In the genomic region with DNA sequence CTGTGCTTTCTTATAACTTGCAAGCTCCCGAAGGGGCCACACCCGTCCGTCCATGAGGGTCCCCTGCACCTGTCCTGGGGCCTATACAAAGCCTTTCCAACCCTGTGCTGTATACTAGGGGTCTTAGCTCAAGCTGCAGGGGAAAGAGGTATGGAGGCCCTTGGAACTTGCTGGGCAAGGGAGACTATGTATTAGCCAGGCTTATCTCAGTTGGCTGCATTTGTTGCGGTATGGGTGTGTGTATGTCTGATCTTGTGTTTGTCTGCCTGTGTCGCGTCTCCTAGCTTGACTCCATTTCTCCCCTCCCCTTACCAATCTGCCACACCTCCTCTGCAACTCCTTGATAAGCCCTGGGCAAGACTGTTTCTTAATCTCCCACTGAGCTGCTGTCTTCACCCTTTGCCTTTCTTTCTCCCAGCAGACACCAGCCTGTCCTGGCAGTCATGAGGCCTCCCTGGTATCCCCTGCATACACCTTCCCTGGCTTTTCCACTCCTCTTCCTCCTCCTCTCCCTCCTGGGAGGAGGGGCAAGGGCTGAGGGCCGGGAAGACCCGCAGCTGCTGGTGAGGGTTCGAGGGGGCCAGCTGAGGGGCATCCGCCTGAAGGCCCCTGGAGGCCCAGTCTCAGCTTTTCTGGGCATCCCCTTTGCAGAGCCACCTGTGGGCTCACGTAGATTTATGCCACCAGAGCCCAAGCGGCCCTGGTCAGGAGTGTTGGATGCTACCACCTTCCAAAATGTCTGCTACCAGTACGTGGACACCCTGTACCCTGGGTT, we compare ENCODE assay signal across 8 mouse cellular contexts. TPM values are rescaled to one million over a fixed set of nuclear protein-coding genes. Genes with fewer than 3 reads are reported as not detected.
A peak's percentile ranks its signal among the peaks of the same experiment; 100 is the strongest.
DNase-seq lines count a peak whose midpoint lies in the region; ATAC-seq and TF ChIP-seq lines count a peak whose summit lies in the region.

No protein-coding gene starts in this region.

- H3K4me2 ChIP-seq in lung, embryonic 15.5 days, result peak overlapping the region; percentile 78; the same call in 1 of the 2 replicates
- peak overlapping the region; percentile 100 for H3K4me2 ChIP-seq in liver, embryonic 14.5 days (ENCODE audit: low read depth)
- peak overlapping the region; percentile 69 for H3K4me2 ChIP-seq in stomach, embryonic 15.5 days

- no peak for TF ChIP-seq CTCF in liver, embryonic 14.5 days (IDR thresholded peaks at IDR 0.05; ENCODE audit: low read depth)

- peaks cover 33% of the 10 kb centered on the region for H3K4me1 ChIP-seq in lung, embryonic 15.5 days
- peaks cover 28 to 42% of the 10 kb centered on the region in 2 experiments for H3K4me1 ChIP-seq in liver, embryonic 14.5 days (replicated peaks; ENCODE audit: control insufficient read depth in 2 of 2, insufficient read depth in 2 of 2, low read length in 1 of 2)
- H3K4me1 ChIP-seq in stomach, embryonic 15.5 days, result peaks cover 37% of the 10 kb centered on the region

- H3K36me3 ChIP-seq in lung, embryonic 15.5 days, result no peaks in the 10 kb centered on the region
- no peaks in the 10 kb centered on the region for H3K36me3 ChIP-seq in liver, embryonic 14.5 days (replicated peaks; ENCODE audit: control insufficient read depth, insufficient read depth, low read depth)
- no peaks in the 10 kb centered on the region for H3K36me3 ChIP-seq in stomach, embryonic 15.5 days

- ATAC-seq in lung, embryonic 15.5 days (ENCODE audit: borderline replicate concordance, extremely low read depth, low FRiP score, low TSS enrichment), result no peak
- peak; percentile 53 for ATAC-seq in erythroid progenitor cell, adult 5-6 weeks (replicated peaks; ENCODE audit: low FRiP score, poor library complexity, severe bottlenecking)
- peak; percentile 78 for ATAC-seq in liver, embryonic 14.5 days (ENCODE audit: insufficient read depth)
- ATAC-seq in stomach, embryonic 15.5 days (ENCODE audit: insufficient read depth, low FRiP score, low read depth), result peak; percentile 52

- peak overlapping the region; percentile 38; the same call in 1 of the 2 replicates for H3K4me3 ChIP-seq in lung, embryonic 15.5 days
- H3K4me3 ChIP-seq in liver, embryonic 14.5 days (ENCODE audit: insufficient read depth in 1 of 2, low read depth in 2 of 2, low read length in 2 of 2), result peak overlapping the region; percentile 82 to 91
- peak overlapping the region; percentile 43; the same call in 1 of the 2 replicates for H3K4me3 ChIP-seq in stomach, embryonic 15.5 days (replicated peaks)

- H3K27me3 ChIP-seq in lung, embryonic 15.5 days, result peaks cover 44% of the 10 kb centered on the region
- no peaks in the 10 kb centered on the region; the same call in 1 of the 2 replicates for H3K27me3 ChIP-seq in liver, embryonic 14.5 days (ENCODE audit: control insufficient read depth, insufficient read depth, low read length)
- H3K27me3 ChIP-seq in stomach, embryonic 15.5 days (replicated peaks), result peaks cover 33% of the 10 kb centered on the region

- no peak overlapping the region for H3K9ac ChIP-seq in lung, embryonic 15.5 days
- peak overlapping the region; percentile 92 for H3K9ac ChIP-seq in liver, embryonic 14.5 days (replicated peaks)
- H3K9ac ChIP-seq in stomach, embryonic 15.5 days, result no peak overlapping the region

- no peak for DNase-seq in lung, postnatal 4 days
- DNase-seq in liver, embryonic 14.5 days (ENCODE audit: low read depth in 3 of 3, low spot score in 3 of 3), result peak; percentile 95 to 97 (median 96)
- DNase-seq in urinary bladder, adult 2 months (ENCODE audit: low spot score), result no peak
- no peak for DNase-seq in adrenal gland, adult 8-10 months
- DNase-seq in testis, postnatal 10 days (ENCODE audit: low spot score), result no peak

- H3K9me3 ChIP-seq in lung, embryonic 15.5 days, result no peaks in the 10 kb centered on the region
- H3K9me3 ChIP-seq in liver, embryonic 14.5 days (ENCODE audit: control insufficient read depth, low read length), result no peaks in the 10 kb centered on the region
- no peaks in the 10 kb centered on the region for H3K9me3 ChIP-seq in stomach, embryonic 15.5 days

- TF ChIP-seq EP300 in liver, embryonic 14.5 days (IDR thresholded peaks at IDR 0.05; ENCODE audit: low read depth), result peak; percentile 95

- 51% methylated on average over 13 of the region's 13 CpGs for WGBS in lung, embryonic 15.5 days
- WGBS in liver, embryonic 14.5 days (ENCODE audit: insufficient replicate concordance), result 13% methylated on average over 13 of the region's 13 CpGs
- WGBS in stomach, embryonic 15.5 days, result 45% methylated on average over 13 of the region's 13 CpGs

- no peak overlapping the region for H3K27ac ChIP-seq in lung, embryonic 15.5 days
- H3K27ac ChIP-seq in liver, embryonic 14.5 days, result peak overlapping the region; percentile 99
- H3K27ac ChIP-seq in stomach, embryonic 15.5 days, result 0 out of 2 replicates have a peak overlapping the region, but pooled peaks have one; percentile 49

RNA-seq across cellular contexts. Expression of a gene that starts 2.5 kb away (rescaled TPM):
- 1.8 and 3.9 TPM in 2 replicates for polyA plus RNA-seq in lung, embryonic 15.5 days (2015; fragmentation: Nextera tagmentation; extraction: Ambion mirVana)
- total RNA-seq in erythroid progenitor cell, adult 5-6 weeks (2015; ENCODE audit: low replicate concordance), result 261 and 288 TPM in 2 replicates
- total RNA-seq in erythroid progenitor cell, adult 5-6 weeks (2017; ENCODE audit: low replicate concordance), result 159 and 175 TPM in 2 replicates
- 18.1 and 20.5 TPM in 2 replicates for polyA plus RNA-seq in liver, embryonic 14.5 days (2012; rRNA removed)
- 12.4 and 16.6 TPM in 2 replicates for polyA plus RNA-seq in liver, embryonic 14.5 days (2014; fragmentation: Nextera tagmentation; extraction: Ambion mirVana)
- polyA plus RNA-seq in stomach, embryonic 15.5 days (2015; fragmentation: Nextera tagmentation; extraction: Ambion mirVana), result 9.8 and 12.3 TPM in 2 replicates
- 0.87 and 1.1 TPM in 2 replicates for polyA plus RNA-seq in urinary bladder, adult 2 months (2012; rRNA removed)
- total RNA-seq in adrenal gland, adult 8-10 months (2022), result 10 to 100 TPM; 11.5 to 22.5 (median 16.8) TPM

RNA-seq across cellular contexts. Expression of a gene that starts 4.7 kb away (rescaled TPM):
- 5.3 and 5.8 TPM in 2 replicates for polyA plus RNA-seq in lung, embryonic 15.5 days (2015; fragmentation: Nextera tagmentation; extraction: Ambion mirVana)
- total RNA-seq in erythroid progenitor cell, adult 5-6 weeks (2015; ENCODE audit: low replicate concordance), result 50.8 and 61.2 TPM in 2 replicates
- total RNA-seq in erythroid progenitor cell, adult 5-6 weeks (2017; ENCODE audit: low replicate concordance), result 27.8 and 30.2 TPM in 2 replicates
- 8.2 and 9.4 TPM in 2 replicates for polyA plus RNA-seq in liver, embryonic 14.5 days (2012; rRNA removed)
- 6.3 and 7.9 TPM in 2 replicates for polyA plus RNA-seq in liver, embryonic 14.5 days (2014; fragmentation: Nextera tagmentation; extraction: Ambion mirVana)
- polyA plus RNA-seq in stomach, embryonic 15.5 days (2015; fragmentation: Nextera tagmentation; extraction: Ambion mirVana), result 7.8 and 8.7 TPM in 2 replicates
- 8.2 and 9.0 TPM in 2 replicates for polyA plus RNA-seq in urinary bladder, adult 2 months (2012; rRNA removed)
- total RNA-seq in adrenal gland, adult 8-10 months (2022), result 10 to 100 TPM; 13.0 to 16.4 (median 15.8) TPM

RNA-seq across cellular contexts. Expression of a gene that starts 17.7 kb away (rescaled TPM):
- 145 and 155 TPM in 2 replicates for polyA plus RNA-seq in lung, embryonic 15.5 days (2015; fragmentation: Nextera tagmentation; extraction: Ambion mirVana)
- total RNA-seq in erythroid progenitor cell, adult 5-6 weeks (2015; ENCODE audit: low replicate concordance), result 235 and 247 TPM in 2 replicates
- 557 and 577 TPM in 2 replicates for total RNA-seq in erythroid progenitor cell, adult 5-6 weeks (2017; ENCODE audit: low replicate concordance)
- 64.1 and 93.4 TPM in 2 replicates for polyA plus RNA-seq in liver, embryonic 14.5 days (2012; rRNA removed)
- polyA plus RNA-seq in liver, embryonic 14.5 days (2014; fragmentation: Nextera tagmentation; extraction: Ambion mirVana), result 50.2 and 56.0 TPM in 2 replicates
- 113 and 122 TPM in 2 replicates for polyA plus RNA-seq in stomach, embryonic 15.5 days (2015; fragmentation: Nextera tagmentation; extraction: Ambion mirVana)
- polyA plus RNA-seq in urinary bladder, adult 2 months (2012; rRNA removed), result 163 and 168 TPM in 2 replicates
- 100 to 1,000 TPM; 145 to 244 (median 187) TPM for total RNA-seq in adrenal gland, adult 8-10 months (2022)

RNA-seq across cellular contexts. Expression of a gene that starts 24.4 kb away (rescaled TPM):
- polyA plus RNA-seq in lung, embryonic 15.5 days (2015; fragmentation: Nextera tagmentation; extraction: Ambion mirVana), result 95.9 and 96.3 TPM in 2 replicates
- total RNA-seq in erythroid progenitor cell, adult 5-6 weeks (2015; ENCODE audit: low replicate concordance), result 1.4 TPM in 1 of 2 replicates, not detected in the other
- total RNA-seq in erythroid progenitor cell, adult 5-6 weeks (2017; ENCODE audit: low replicate concordance), result 1.8 and 7.2 TPM in 2 replicates
- polyA plus RNA-seq in liver, embryonic 14.5 days (2012; rRNA removed), result 6.7 and 7.2 TPM in 2 replicates
- 4.9 and 6.4 TPM in 2 replicates for polyA plus RNA-seq in liver, embryonic 14.5 days (2014; fragmentation: Nextera tagmentation; extraction: Ambion mirVana)
- 73.2 and 73.4 TPM in 2 replicates for polyA plus RNA-seq in stomach, embryonic 15.5 days (2015; fragmentation: Nextera tagmentation; extraction: Ambion mirVana)
- polyA plus RNA-seq in urinary bladder, adult 2 months (2012; rRNA removed), result 54.5 and 62.8 TPM in 2 replicates
- total RNA-seq in adrenal gland, adult 8-10 months (2022), result 10 to 100 TPM; 35.7 to 54.9 (median 48.5) TPM

RNA-seq across cellular contexts. Expression of a gene that starts 43.6 kb away (rescaled TPM):
- polyA plus RNA-seq in lung, embryonic 15.5 days (2015; fragmentation: Nextera tagmentation; extraction: Ambion mirVana), result 12.0 and 13.0 TPM in 2 replicates
- 0.72 and 1.7 TPM in 2 replicates for total RNA-seq in erythroid progenitor cell, adult 5-6 weeks (2015; ENCODE audit: low replicate concordance)
- 0.15 and 0.64 TPM in 2 replicates for total RNA-seq in erythroid progenitor cell, adult 5-6 weeks (2017; ENCODE audit: low replicate concordance)
- polyA plus RNA-seq in liver, embryonic 14.5 days (2012; rRNA removed), result 2.2 and 2.4 TPM in 2 replicates
- 1.2 TPM in 2 replicates for polyA plus RNA-seq in liver, embryonic 14.5 days (2014; fragmentation: Nextera tagmentation; extraction: Ambion mirVana)
- polyA plus RNA-seq in stomach, embryonic 15.5 days (2015; fragmentation: Nextera tagmentation; extraction: Ambion mirVana), result 13.0 and 14.5 TPM in 2 replicates
- polyA plus RNA-seq in urinary bladder, adult 2 months (2012; rRNA removed), result 16.6 and 17.1 TPM in 2 replicates
- 10 to 100 TPM; 10.2 to 22.1 (median 16.6) TPM for total RNA-seq in adrenal gland, adult 8-10 months (2022)

Comparison
In these comparisons a context has a peak if more than half of its experiments do, and no peak if none do; other contexts are left out.
1. DNase-seq: peak in liver, embryonic 14.5 days (3 of 3); none in lung, postnatal 4 days (0 of 2), urinary bladder, adult 2 months (single experiment), adrenal gland, adult 8-10 months (single experiment) and testis, postnatal 10 days (single experiment).
2. Peak in every context shown above with its lines, with median percentiles within 50 percentile points of each other: H3K4me2 ChIP-seq and H3K4me3 ChIP-seq.